Comparison of ENCODE assay signal across 8 mouse cellular contexts in genomic region chr11:113865627-113866026, GRCm38 (mm10).
DNase-seq lines count a peak whose midpoint lies in the region; ATAC-seq lines count a peak whose summit lies in the region.

No protein-coding gene starts in this region.

- no peaks in the 10 kb centered on the region for H3K9me3 ChIP-seq in intestine, embryonic 14.5 days (ENCODE audit: control insufficient read depth, low read length)
- H3K9me3 ChIP-seq in midbrain, embryonic 11.5 days (ENCODE audit: control insufficient read depth, low read length), result no peaks in the 10 kb centered on the region

- intact Hi-C loops in left cerebral cortex, postnatal 14 days (cut with DNase I), result loop anchor here (5.0 kb wide), 2 partner anchors 202 to 772 kb away; partner anchors contain the start of gene Sdk2

- 38% methylated on average over 8 of the region's 8 CpGs for WGBS in intestine, embryonic 14.5 days
- 39% methylated on average over 8 of the region's 8 CpGs for WGBS in midbrain, embryonic 11.5 days

- H3K27me3 ChIP-seq in intestine, embryonic 14.5 days (replicated peaks; ENCODE audit: control insufficient read depth, insufficient read depth, low read length), result no peaks in the 10 kb centered on the region
- no peaks in the 10 kb centered on the region for H3K27me3 ChIP-seq in midbrain, embryonic 11.5 days (ENCODE audit: control insufficient read depth, insufficient read depth, low read length)

- peak; percentile 89 for DNase-seq in ZHBTc4 (ENCODE audit: low read depth, low spot score)
- peak; percentile 91 to 94 for DNase-seq in cerebellum, postnatal 4 days (ENCODE audit: low spot score in 2 of 2)
- DNase-seq in gastrocnemius, adult 18-20 months (ENCODE audit: low spot score), result peak; percentile 71
- DNase-seq in intestine, embryonic 14.5 days (ENCODE audit: low spot score), result peak; percentile 94
- peak; percentile 83 to 87 for DNase-seq in left cerebral cortex, postnatal 14 days (ENCODE audit: low spot score in 2 of 2)
- DNase-seq in midbrain, embryonic 11.5 days (ENCODE audit: low spot score, missing footprints), result peak; percentile 98
- DNase-seq in skeletal muscle tissue, adult 2 months (ENCODE audit: low read depth, low spot score), result peak; percentile 67

- H3K9ac ChIP-seq in intestine, embryonic 14.5 days (ENCODE audit: low read length), result no peak overlapping the region
- 0 out of 2 replicates have a peak overlapping the region, but pooled peaks have one; percentile 36 for H3K9ac ChIP-seq in midbrain, embryonic 11.5 days (ENCODE audit: low read length)

- no peak overlapping the region for H3K4me2 ChIP-seq in intestine, embryonic 14.5 days (ENCODE audit: low read length)
- no peak overlapping the region for H3K4me2 ChIP-seq in midbrain, embryonic 11.5 days

- H3K4me1 ChIP-seq in intestine, embryonic 14.5 days (replicated peaks; ENCODE audit: control insufficient read depth, insufficient read depth, low read length), result no peaks in the 10 kb centered on the region
- H3K4me1 ChIP-seq in midbrain, embryonic 11.5 days (ENCODE audit: control insufficient read depth, insufficient read depth, low read length), result peaks cover 3% of the 10 kb centered on the region; the same call in 1 of the 2 replicates

- no peaks in the 10 kb centered on the region for H3K36me3 ChIP-seq in intestine, embryonic 14.5 days (ENCODE audit: control insufficient read depth, insufficient read depth, low read length)
- H3K36me3 ChIP-seq in midbrain, embryonic 11.5 days (ENCODE audit: control insufficient read depth, insufficient read depth, low read length), result no peaks in the 10 kb centered on the region

- no peak overlapping the region for H3K27ac ChIP-seq in intestine, embryonic 14.5 days (ENCODE audit: low read depth)
- H3K27ac ChIP-seq in midbrain, embryonic 11.5 days (ENCODE audit: low read depth, low read length), result no peak overlapping the region

- ATAC-seq in intestine, embryonic 14.5 days (replicated peaks; ENCODE audit: low FRiP score, low TSS enrichment, low read depth), result peak; percentile 70
- ATAC-seq in midbrain, embryonic 11.5 days (ENCODE audit: low FRiP score), result peak; percentile 84
- no peak for ATAC-seq in activated CD4-positive, CD25-positive, alpha-beta regulatory T cell, adult 4 months

- H3K4me3 ChIP-seq in intestine, embryonic 14.5 days (ENCODE audit: low read depth, low read length), result no peak overlapping the region
- H3K4me3 ChIP-seq in midbrain, embryonic 11.5 days (ENCODE audit: low read depth, low read length), result no peak overlapping the region
